Mouse (Mus musculus) neural tube, embryonic 10.5 days (tissue): Measurements from ENCODE around the gene Nbeal1.
"Not testable (repeated sequence)": the region's sequence is repeated elsewhere in the genome, so short reads cannot be mapped to it uniquely, and the experiment has no call there.

Experiments
- DNase-seq: peaks from one replicate; pipeline ENCODE4 v3.0.0-alpha.2; 2017; ENCODE audit warnings: low spot score; ENCODE audit errors: extremely low spot score

The Nbeal1 gene

GRCm38 (mm10) chr1:60179932-60180783 is at the start of gene Nbeal1:
Gene Nbeal1 (plus strand): TSS chr1:60180599.
- DNase-seq = peak; percentile 99

GRCm38 (mm10) chr1:60137346-60137745 is 43.1 kb upstream of the Nbeal1 start:
- DNase-seq = no peak

GRCm38 (mm10) chr1:60152700-60153099 is 27.7 kb upstream of the Nbeal1 start:
- DNase-seq = no peak

- DNase-seq = no peak
Observed at GRCm38 (mm10) chr1:60156651-60157050, 23.7 kb upstream of the Nbeal1 start.

- peak; percentile 20 for DNase-seq
Observed at GRCm38 (mm10) chr1:60158411-60158810, 22.0 kb upstream of the Nbeal1 start.

GRCm38 (mm10) chr1:60163676-60164075 is 16.7 kb upstream of the Nbeal1 start:
- no peak for DNase-seq

- no peak for DNase-seq
Observed at GRCm38 (mm10) chr1:60169626-60170025, 10.8 kb upstream of the Nbeal1 start.

GRCm38 (mm10) chr1:60170251-60170650 is 10.1 kb upstream of the Nbeal1 start:
- DNase-seq = no peak

- DNase-seq = no peak
Observed at GRCm38 (mm10) chr1:60173119-60173518, 7.3 kb upstream of the Nbeal1 start.

- not testable (repeated sequence) for DNase-seq
Observed at GRCm38 (mm10) chr1:60177814-60178213, 2.6 kb upstream of the Nbeal1 start.

- peak; percentile 19 for DNase-seq
Observed at GRCm38 (mm10) chr1:60179376-60179775, 1.0 kb upstream of the Nbeal1 start.

GRCm38 (mm10) chr1:60180784-60181221 is 404 bp downstream of the Nbeal1 start:
- no peak for DNase-seq

- no peak for DNase-seq
Observed at GRCm38 (mm10) chr1:60188454-60188853, 8.1 kb downstream of the Nbeal1 start.

- DNase-seq = no peak
Observed at GRCm38 (mm10) chr1:60196813-60197212, 16.4 kb downstream of the Nbeal1 start.

- DNase-seq = no peak
Observed at GRCm38 (mm10) chr1:60199006-60199405, 18.6 kb downstream of the Nbeal1 start.

GRCm38 (mm10) chr1:60236261-60236660 is 55.9 kb downstream of the Nbeal1 start:
- no peak for DNase-seq

GRCm38 (mm10) chr1:60240430-60240829 is 60.0 kb downstream of the Nbeal1 start:
- no peak for DNase-seq

GRCm38 (mm10) chr1:60268113-60268512 is 87.7 kb downstream of the Nbeal1 start:
- DNase-seq = no peak

GRCm38 (mm10) chr1:60269314-60269713 is 88.9 kb downstream of the Nbeal1 start:
- DNase-seq = no peak

GRCm38 (mm10) chr1:60272471-60272870 is 92.1 kb downstream of the Nbeal1 start:
- no peak for DNase-seq

GRCm38 (mm10) chr1:60293921-60294320 is 113.5 kb downstream of the Nbeal1 start:
- no peak for DNase-seq

GRCm38 (mm10) chr1:60342808-60343629 is 162.6 kb downstream of the Nbeal1 start, which contains the start of gene Cyp20a1:
Gene Cyp20a1 (plus strand): TSS chr1:60343323.
- peak; percentile 90 for DNase-seq
